Mouse (Mus musculus): ENCODE data around the gene Platr17. TPM values are rescaled to one million over a fixed set of nuclear protein-coding genes. Genes with fewer than 3 reads are reported as not detected.

Gene Platr17
- total and polyA plus RNA-seq, 3 experiments, result not detected

DNA sequence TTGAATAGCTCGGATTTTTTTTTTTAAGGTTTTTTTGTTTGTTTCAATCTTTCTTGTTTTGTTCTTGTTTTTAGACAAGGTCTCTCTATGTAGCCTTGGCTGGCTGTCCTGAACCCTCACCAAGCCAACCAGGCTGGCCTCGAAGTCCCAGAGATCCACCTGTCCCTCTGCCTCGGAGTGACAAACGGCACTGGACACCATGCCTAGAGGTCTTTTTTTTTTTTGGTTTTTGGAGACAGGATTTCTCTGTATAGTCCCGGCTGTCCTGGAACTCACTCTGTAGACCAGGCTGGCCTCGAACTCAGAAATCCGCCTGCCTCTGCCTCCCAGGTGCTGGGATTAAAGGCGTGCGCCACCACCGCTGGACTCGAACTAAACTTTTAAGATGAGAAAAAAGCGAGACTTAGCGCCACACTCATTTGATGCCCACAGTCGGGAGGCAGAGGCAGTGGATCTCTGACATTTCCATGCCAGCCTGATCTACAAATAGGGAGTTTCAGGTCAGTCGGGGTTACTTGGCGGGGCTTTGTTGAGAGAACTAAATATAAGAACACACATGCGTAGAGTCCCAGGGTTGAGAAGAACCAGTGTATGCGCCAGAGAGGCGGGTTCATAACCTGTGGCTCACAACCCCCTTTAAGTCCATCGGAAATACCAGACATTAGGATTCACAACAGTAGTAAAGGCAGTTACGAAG is 23.5 kb downstream of the Platr17 start:
- peak overlapping the region in 2 of 3 experiments; percentile 45 to 75 for H3K4me3 ChIP-seq (replicated peaks in 1 of 3; ENCODE audit: low read depth in 2 of 3, low read length in 2 of 3, poor library complexity in 1 of 3)
- DNase-seq (ENCODE audit: extremely low read depth), result no peak
- no peak overlapping the region for H3K9ac ChIP-seq (ENCODE audit: insufficient read depth, low read depth)
- peaks cover 4 to 22% of the 10 kb centered on the region in 2 experiments for H3K4me1 ChIP-seq (ENCODE audit: control insufficient read depth in 1 of 2, insufficient read depth in 2 of 2)
- H3K79me2 ChIP-seq (replicated peaks; ENCODE audit: control insufficient read depth, extremely low read depth, insufficient read depth, poor library complexity, severe bottlenecking), result 0 out of 2 replicates have a peak, but pooled peaks cover 2% of the 10 kb centered on the region
- no peaks in the 10 kb centered on the region for H3K27me3 ChIP-seq (replicated peaks)
- in situ Hi-C loops (cut with MboI; ENCODE audit: low pct_ligation_motif_present, low pct_unique_long_range_greater_than_20kb, low sequenced_read_pairs), result no loop called here
- peak overlapping the region; percentile 53 for H3K4me2 ChIP-seq (ENCODE audit: insufficient read depth, low read depth, poor library complexity, severe bottlenecking)
- dilution Hi-C loops (cut with MboI; ENCODE audit: extremely low pct_ligation_motif_present, extremely low pct_unique_long_range_greater_than_20kb, low sequenced_read_pairs), result no loop called here
- H3K27ac ChIP-seq (ENCODE audit: insufficient read depth, low read depth), result no peak overlapping the region
- peaks cover 51 to 72% of the 10 kb centered on the region in 2 experiments for H3K36me3 ChIP-seq (replicated peaks in 1 of 2; ENCODE audit: control insufficient read depth in 1 of 2, insufficient read depth in 1 of 2, low read length in 1 of 2)
- peaks cover 3% of the 10 kb centered on the region for H3K9me3 ChIP-seq (replicated peaks; ENCODE audit: low read length)
- no peak for TF ChIP-seq CHD2 (IDR thresholded peaks at IDR 0.05; ENCODE audit: low read length)
- TF ChIP-seq NRF1 (IDR thresholded peaks at IDR 0.05; ENCODE audit: low read depth, low read length), result no peak
- TF ChIP-seq ZMIZ1 (IDR thresholded peaks at IDR 0.05; ENCODE audit: low read depth, low read length), result no peak

DNA sequence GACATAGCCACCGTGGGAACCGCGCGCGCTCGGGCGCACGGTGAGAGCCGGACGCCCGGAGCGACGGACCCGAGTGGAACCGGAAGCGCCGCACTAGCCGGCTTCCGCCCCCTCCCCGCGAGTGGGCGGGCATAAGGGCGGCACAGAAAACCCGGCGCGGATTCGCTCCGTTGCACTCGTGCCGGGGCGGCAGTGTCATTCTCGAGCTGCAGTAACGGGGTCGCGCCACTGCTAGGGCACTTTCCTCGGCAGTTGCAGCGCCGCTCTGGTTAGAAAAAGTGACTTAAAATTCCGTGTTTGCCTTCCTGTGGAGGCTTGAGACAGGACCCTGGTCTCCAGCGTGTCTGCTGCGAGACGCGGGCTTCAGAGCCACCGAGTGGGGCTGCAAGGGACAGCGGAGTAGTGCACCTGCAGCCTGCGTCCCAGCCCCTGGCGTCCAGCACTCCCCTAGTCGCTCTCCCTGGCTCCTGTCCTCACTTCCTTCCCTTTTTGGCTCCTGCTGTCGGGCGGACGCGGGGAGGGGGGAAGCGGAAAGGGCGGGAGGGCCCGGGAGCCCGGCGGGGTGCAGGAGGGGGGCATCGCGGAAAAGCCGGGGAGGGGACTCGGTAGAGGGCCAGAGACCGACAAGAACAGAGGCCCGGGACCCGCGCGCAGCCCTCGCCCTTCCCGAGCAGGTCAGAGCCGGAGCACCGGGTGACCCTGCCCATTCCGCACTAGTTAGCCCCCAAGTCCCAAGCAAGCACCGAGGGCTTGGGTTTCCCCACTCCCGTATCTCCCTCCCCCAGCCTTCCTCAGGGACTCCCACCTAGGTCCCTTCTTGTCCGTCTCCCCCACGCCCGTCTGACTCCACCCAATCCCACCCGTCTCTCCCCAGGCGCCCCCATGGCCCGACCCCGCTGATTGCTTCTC is 24.7 kb downstream of the Platr17 start, which contains the start of gene Rgl2:
Rgl2 (plus strand) TSS at position 173 of the 909 bp plus-strand sequence.
- Histone ChIP-seq H3K79me2 (replicated peaks; ENCODE audit: control insufficient read depth, extremely low read depth, insufficient read depth, poor library complexity, severe bottlenecking) (0 out of 2 replicates have a peak, but pooled peaks cover 2% of the 10 kb centered on the region), H3K4me3 (replicated peaks in 1 of 3; ENCODE audit: low read depth in 2 of 3, low read length in 2 of 3, poor library complexity in 1 of 3) (peak within 1 kb of the TSS; percentile 65 to 77 (median 75)), H3K27me3 (replicated peaks) (no peaks in the 10 kb centered on the region), H3K9me3 (replicated peaks; ENCODE audit: low read length) (no peaks in the 10 kb centered on the region), H3K27ac (ENCODE audit: insufficient read depth, low read depth) (peak within 1 kb of the TSS; percentile 74), H3K4me1 (ENCODE audit: control insufficient read depth in 1 of 2, insufficient read depth in 2 of 2) (peaks cover 4 to 22% of the 10 kb centered on the region in 2 experiments), H3K9ac (ENCODE audit: insufficient read depth, low read depth) (peak within 1 kb of the TSS; percentile 85), H3K4me2 (ENCODE audit: insufficient read depth, low read depth, poor library complexity, severe bottlenecking) (peak within 1 kb of the TSS; percentile 79), H3K36me3 (replicated peaks in 1 of 2; ENCODE audit: control insufficient read depth in 1 of 2, insufficient read depth in 1 of 2, low read length in 1 of 2) (peaks cover 46 to 72% of the 10 kb centered on the region in 2 experiments)
- dilution Hi-C loops (cut with MboI; ENCODE audit: extremely low pct_ligation_motif_present, extremely low pct_unique_long_range_greater_than_20kb, low sequenced_read_pairs), result no loop called here
- in situ Hi-C loops (cut with MboI; ENCODE audit: low pct_ligation_motif_present, low pct_unique_long_range_greater_than_20kb, low sequenced_read_pairs), result no loop called here
- DNase-seq (ENCODE audit: extremely low read depth), result peak; percentile 89
- peak; percentile 73 for TF ChIP-seq MEF2A (IDR thresholded peaks at IDR 0.05; ENCODE audit: borderline replicate concordance, low read depth, low read length)
- TF ChIP-seq NELFE (IDR thresholded peaks at IDR 0.05; ENCODE audit: low read depth, low read length), result peak; percentile 16; the same call in 1 of the 2 replicates
- TF ChIP-seq EP300 (IDR thresholded peaks at IDR 0.05; ENCODE audit: low read length), result no peak
- peak; percentile 90 for TF ChIP-seq SIN3A (IDR thresholded peaks at IDR 0.05; ENCODE audit: low read length)
- no peak for TF ChIP-seq SMC3 (IDR thresholded peaks at IDR 0.05; ENCODE audit: low read depth, low read length)
- TF ChIP-seq RCOR1 (conservative IDR thresholded peaks at IDR 0.05; ENCODE audit: low read depth, low read length), result peak; percentile 67; the same call in 1 of the 2 replicates
- TF ChIP-seq ETS1 (conservative IDR thresholded peaks at IDR 0.05; ENCODE audit: low read depth, low read length), result no peak
- no peak for TF ChIP-seq PAX5 (IDR thresholded peaks at IDR 0.05; ENCODE audit: low read length)
- no peak for TF ChIP-seq JUND (conservative IDR thresholded peaks at IDR 0.05; ENCODE audit: low read depth, low read length)
- TF ChIP-seq MAX (IDR thresholded peaks at IDR 0.05; ENCODE audit: low read length), result peak; percentile 57; the same call in 1 of the 2 replicates
- TF ChIP-seq POLR2A (IDR thresholded peaks at IDR 0.05; ENCODE audit: low read depth, low read length), result peak; percentile 72
- TF ChIP-seq TBP (conservative IDR thresholded peaks at IDR 0.05; ENCODE audit: low read depth, low read length), result peak; percentile 95
- peak; percentile 100 for TF ChIP-seq MAZ (IDR thresholded peaks at IDR 0.05; ENCODE audit: low read depth, low read length)
- peak; percentile 89; the same call in 1 of the 2 replicates for TF ChIP-seq KAT2A (IDR thresholded peaks at IDR 0.05; ENCODE audit: insufficient replicate concordance, low read length)
- no peak for TF ChIP-seq ZNF384 (IDR thresholded peaks at IDR 0.05; ENCODE audit: low read depth, low read length)
- TF ChIP-seq POLR2AphosphoS2 (IDR thresholded peaks at IDR 0.05; ENCODE audit: low read depth, low read length), result peak; percentile 97
- peak; percentile 81 for TF ChIP-seq IRF4 (IDR thresholded peaks at IDR 0.05; ENCODE audit: low read depth, low read length)
- no peak for TF ChIP-seq CHD1 (IDR thresholded peaks at IDR 0.05; ENCODE audit: low read depth, low read length)
- TF ChIP-seq NRF1 (IDR thresholded peaks at IDR 0.05; ENCODE audit: low read depth, low read length), result 0 out of 2 replicates have a peak, but pooled peaks have one; percentile 20
- TF ChIP-seq MAFK (IDR thresholded peaks at IDR 0.05; ENCODE audit: insufficient replicate concordance, low read length), result no peak
- no peak for TF ChIP-seq E2F4 (IDR thresholded peaks at IDR 0.05; ENCODE audit: insufficient replicate concordance, low read depth, low read length)
- peak; percentile 100 for TF ChIP-seq TCF12 (IDR thresholded peaks at IDR 0.05; ENCODE audit: low read depth, low read length)
- peak; percentile 35; the same call in 1 of the 2 replicates for TF ChIP-seq GABPA (IDR thresholded peaks at IDR 0.05; ENCODE audit: insufficient replicate concordance, low read depth, low read length)
- peak; percentile 81 for TF ChIP-seq ZMIZ1 (IDR thresholded peaks at IDR 0.05; ENCODE audit: low read depth, low read length)
- TF ChIP-seq USF2 (conservative IDR thresholded peaks at IDR 0.05; ENCODE audit: low read depth, low read length), result no peak
- TF ChIP-seq HCFC1 (IDR thresholded peaks at IDR 0.05; ENCODE audit: low read depth, low read length), result peak; percentile 92
- peak; percentile 47; the same call in 1 of the 2 replicates for TF ChIP-seq BHLHE40 (IDR thresholded peaks at IDR 0.05; ENCODE audit: low read depth, low read length)

Data from CH12.LX (cell line).